Mouse (Mus musculus) embryonic facial prominence, embryonic 12.5 days (tissue): Measurements from ENCODE around the gene Plcg2. TPM values are rescaled to one million over a fixed set of nuclear protein-coding genes. Genes with fewer than 3 reads are reported as not detected.

ENCODE experiments used
- ATAC-seq: fragments of 200-750 bp; cut with Nextera tagmentation; 2 replicates; pipeline ENCODE4 v1.8.0; 2017; ENCODE audit not compliant: insufficient number of reproducible peaks, insufficient read depth, low FRiP score, low TSS enrichment
- H3K27ac ChIP-seq: fragments of 300-500 bp; sonication (generic); 2 replicates; pipeline ENCODE4 v1.5.1; 2016; ENCODE audit warnings: mild to moderate bottlenecking
- H3K27me3 ChIP-seq: fragments of 300-500 bp; sonication (generic); 2 replicates; pipeline ENCODE4 v1.6.1; 2016; ENCODE audit warnings: mild to moderate bottlenecking, moderate library complexity
- H3K36me3 ChIP-seq: fragments of 300-500 bp; sonication (generic); 2 replicates; pipeline ENCODE4 v1.6.1; 2016; ENCODE audit warnings: mild to moderate bottlenecking
- H3K4me1 ChIP-seq: fragments of 300-500 bp; sonication (generic); 2 replicates; pipeline ENCODE4 v1.6.1; 2016
- H3K4me2 ChIP-seq: fragments of 300-500 bp; sonication (generic); replicated peaks from 2 replicates; pipeline ENCODE4 v1.6.1; 2016; ENCODE audit warnings: mild to moderate bottlenecking, moderate library complexity
- H3K4me3 ChIP-seq: fragments of 300-500 bp; sonication (generic); 2 replicates; pipeline ENCODE4 v1.5.1; 2016; ENCODE audit warnings: mild to moderate bottlenecking
- H3K9ac ChIP-seq: fragments of 300-500 bp; sonication (generic); 2 replicates; pipeline ENCODE4 v1.6.1; 2016; ENCODE audit warnings: mild to moderate bottlenecking, moderate library complexity
- H3K9me3 ChIP-seq: fragments of 300-500 bp; sonication (generic); 2 replicates; pipeline ENCODE4 v1.6.1; 2016; ENCODE audit warnings: mild to moderate bottlenecking, moderate library complexity
- WGBS: fragments of 180-500 bp; shearing (Covaris S2); methylation state at CpG from one replicate; pipeline ENCODE4 v1.1.7; 2016; 5-methylcytosine and 5-hydroxymethylcytosine counted together
- polyA plus RNA-seq: library from polyadenylated mRNA; unstranded; fragments of >200 nt; fragmentation: Nextera tagmentation; extraction: Ambion mirVana; gene quantifications from 2 replicates; pipeline ENCODE4 v1.2.1, GENCODE M21; 2016

Gene Plcg2
- polyA plus RNA-seq, 1 experiment from 2014 or later, result 2.8 TPM

DNA sequence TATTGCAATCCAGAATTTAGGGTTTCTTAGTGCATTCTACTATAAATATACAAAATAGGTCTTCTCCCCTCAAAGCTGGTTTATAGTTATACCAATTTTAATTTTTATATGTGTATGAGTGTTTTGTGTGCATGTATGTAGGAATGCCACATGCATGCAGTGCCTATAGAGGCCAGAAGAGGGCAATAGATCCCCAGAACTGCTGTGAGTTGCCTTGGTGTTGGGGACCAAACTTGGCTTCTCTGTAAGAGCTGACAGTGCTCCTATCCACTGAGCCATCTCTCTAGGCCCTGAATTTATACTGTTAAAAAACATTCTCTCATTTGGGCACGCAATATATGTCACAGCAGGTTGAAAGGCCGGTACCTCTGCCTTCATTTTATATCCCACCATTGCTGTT is 147.9 kb downstream of the Plcg2 start:
- Histone ChIP-seq H3K4me2 (no peak overlapping the region), H3K36me3 (no peaks in the 10 kb centered on the region), H3K27ac (no peak overlapping the region), H3K9me3 (no peaks in the 10 kb centered on the region), H3K27me3 (no peaks in the 10 kb centered on the region), H3K4me3 (no peak overlapping the region), H3K4me1 (no peaks in the 10 kb centered on the region), H3K9ac (no peak overlapping the region)
- WGBS, result 43% methylated on average over 2 of the region's 2 CpGs
- no peak for ATAC-seq

DNA sequence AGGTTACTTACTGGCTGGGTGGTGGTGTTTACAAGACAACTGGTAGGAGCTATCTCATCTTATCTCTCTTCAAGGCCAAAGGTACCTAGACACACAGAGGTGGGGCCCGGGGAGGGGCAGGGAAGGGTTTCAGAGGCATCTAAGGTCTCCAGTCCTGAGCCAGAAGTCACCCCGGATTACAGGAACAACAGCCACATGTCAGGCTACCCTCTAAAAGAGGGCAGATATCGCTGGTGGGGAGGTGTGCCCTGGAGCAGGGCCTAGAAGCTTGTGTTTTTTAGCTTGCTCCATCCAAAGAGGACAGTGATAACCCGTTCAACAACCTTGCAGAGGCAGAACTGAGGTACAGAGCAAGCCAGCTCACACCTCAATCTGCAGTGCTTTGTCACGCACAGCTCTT is 148.3 kb downstream of the Plcg2 start:
- 66% methylated on average over 5 of the region's 5 CpGs for whole genome bisulfite sequencing
- Histone ChIP-seq H3K4me2 (no peak overlapping the region), H3K4me3 (no peak overlapping the region), H3K36me3 (no peaks in the 10 kb centered on the region), H3K27ac (no peak overlapping the region), H3K9ac (no peak overlapping the region), H3K4me1 (no peaks in the 10 kb centered on the region), H3K27me3 (no peaks in the 10 kb centered on the region), H3K9me3 (no peaks in the 10 kb centered on the region)
- no peak for ATAC-seq

DNA sequence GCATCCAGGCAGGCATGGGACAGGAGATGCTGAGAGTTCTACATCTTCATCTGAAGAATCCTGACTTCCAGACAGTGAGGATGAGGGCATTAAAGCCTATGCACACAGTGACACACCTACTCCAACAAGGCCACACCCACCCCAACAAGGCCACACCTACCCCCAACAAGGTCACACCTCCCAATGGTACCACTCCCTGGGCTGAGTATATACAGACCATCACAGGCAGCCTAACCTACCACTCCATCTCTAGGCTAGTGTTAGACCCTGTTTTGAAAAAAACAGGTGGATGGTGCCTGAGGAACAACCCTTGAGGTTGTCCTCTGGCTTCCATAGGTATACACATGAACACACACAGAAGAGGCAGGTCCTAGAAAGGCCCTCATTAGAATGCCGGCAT is 154.2 kb downstream of the Plcg2 start:
- Histone ChIP-seq H3K4me3 (no peak overlapping the region), H3K4me2 (no peak overlapping the region), H3K27me3 (no peaks in the 10 kb centered on the region), H3K36me3 (no peaks in the 10 kb centered on the region), H3K9me3 (no peaks in the 10 kb centered on the region), H3K4me1 (no peaks in the 10 kb centered on the region), H3K27ac (no peak overlapping the region), H3K9ac (no peak overlapping the region)
- WGBS, result 95% methylated on average over 1 of the region's 1 CpGs
- ATAC-seq, result no peak

DNA sequence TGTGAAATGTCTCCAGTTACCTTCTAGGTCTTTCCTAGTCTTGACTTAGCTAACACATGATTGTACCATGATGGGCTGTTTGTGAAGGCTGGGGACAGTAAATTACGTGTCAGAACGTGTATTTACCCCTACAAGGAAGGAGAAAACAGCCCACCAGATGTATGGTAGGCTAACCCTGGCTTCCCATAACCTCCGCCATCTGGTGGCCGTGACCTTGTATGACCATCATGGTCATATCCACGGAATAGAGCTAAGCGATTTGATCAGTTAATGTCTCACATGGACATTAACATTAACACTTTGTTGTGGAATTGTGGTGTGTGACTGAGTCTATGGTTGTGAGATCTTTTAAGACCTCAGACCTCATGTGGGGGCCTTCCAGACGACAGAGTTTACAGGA is 160.9 kb downstream of the Plcg2 start:
- no peak overlapping the region for H3K27ac ChIP-seq
- peaks cover 13% of the 10 kb centered on the region for H3K4me1 ChIP-seq
- WGBS, result 72% methylated on average over 7 of the region's 7 CpGs
- no peak for ATAC-seq
- no peak overlapping the region for H3K9ac ChIP-seq
- no peak overlapping the region for H3K4me3 ChIP-seq
- no peaks in the 10 kb centered on the region for H3K9me3 ChIP-seq
- H3K27me3 ChIP-seq, result no peaks in the 10 kb centered on the region
- no peak overlapping the region for H3K4me2 ChIP-seq
- H3K36me3 ChIP-seq, result no peaks in the 10 kb centered on the region

DNA sequence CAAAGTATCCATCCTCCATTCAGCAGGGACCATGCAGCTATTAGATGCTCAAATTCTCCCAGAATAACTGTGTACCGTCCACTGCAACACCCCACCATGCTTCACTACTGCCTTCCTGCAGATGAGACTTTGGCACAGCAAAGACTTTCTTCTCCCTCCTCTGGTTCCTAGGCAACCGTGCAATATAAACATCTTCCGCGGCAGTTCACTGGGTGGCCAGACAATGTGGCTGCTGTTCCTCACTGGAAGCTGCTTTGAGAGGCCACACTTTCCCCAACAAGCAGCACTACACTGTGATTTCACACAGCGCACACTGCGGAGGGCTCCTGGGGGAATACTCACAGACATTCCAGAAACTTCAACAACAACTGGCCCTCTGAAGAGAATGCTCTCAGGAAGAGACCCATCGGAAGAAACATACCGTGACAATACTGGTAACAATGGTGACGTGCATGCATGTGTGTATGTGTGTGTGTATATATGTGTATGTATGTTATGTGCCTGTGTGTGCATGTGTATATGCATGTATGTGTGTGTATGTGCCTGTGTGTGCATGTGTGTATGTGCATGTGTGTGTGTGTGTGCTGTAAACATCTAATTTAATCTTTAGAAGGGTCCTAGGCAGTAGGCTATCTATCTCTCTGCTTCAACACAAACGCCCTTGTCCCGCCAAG is 162.4 kb downstream of the Plcg2 start:
- H3K27ac ChIP-seq, result 0 out of 2 replicates have a peak overlapping the region, but pooled peaks have one; percentile 3
- H3K36me3 ChIP-seq, result no peaks in the 10 kb centered on the region
- H3K9ac ChIP-seq, result no peak overlapping the region
- no peaks in the 10 kb centered on the region for H3K9me3 ChIP-seq
- H3K27me3 ChIP-seq, result no peaks in the 10 kb centered on the region
- H3K4me3 ChIP-seq, result no peak overlapping the region
- 27% methylated on average over 11 of the region's 11 CpGs for WGBS
- peak overlapping the region; percentile 10; the same call in 1 of the 2 replicates for H3K4me2 ChIP-seq
- ATAC-seq, result peak; percentile 75; the same call in 1 of the 2 replicates
- H3K4me1 ChIP-seq, result peaks cover 13% of the 10 kb centered on the region

DNA sequence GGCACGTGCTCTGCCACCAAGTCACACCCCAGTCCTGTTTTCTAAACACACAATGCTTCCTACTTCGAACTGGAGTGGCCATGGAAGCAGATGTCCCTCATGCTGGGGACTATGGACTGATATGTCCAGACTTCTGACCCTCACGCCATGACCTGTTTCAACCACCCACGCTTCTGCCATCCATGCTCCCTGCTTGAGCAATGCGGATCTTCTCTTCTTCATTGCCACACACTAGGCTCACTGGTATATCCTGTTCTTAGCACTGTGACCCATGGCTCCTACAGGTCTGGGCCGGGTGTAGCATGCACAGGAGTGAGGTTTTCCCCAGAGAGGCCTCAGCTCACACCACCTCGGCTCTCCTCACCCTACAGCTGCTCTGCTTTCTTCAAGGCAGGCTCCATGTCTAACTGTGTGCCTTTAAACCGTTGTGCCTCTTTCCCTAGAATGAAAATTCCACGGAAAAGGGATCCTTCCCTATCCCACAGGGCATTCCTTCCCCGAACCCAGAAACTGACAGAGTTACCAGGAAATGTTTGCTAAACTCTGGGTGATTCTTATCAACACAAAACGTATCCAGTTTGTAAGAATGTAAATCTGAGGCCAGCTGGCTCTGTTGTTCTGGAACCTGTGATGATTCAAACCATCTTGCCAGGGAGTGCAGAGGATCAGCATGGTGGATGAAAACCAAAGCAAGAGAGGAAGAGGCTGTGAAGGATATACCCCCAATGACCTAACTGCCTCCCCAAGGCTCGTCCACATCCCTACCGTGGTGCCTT is 169.4 kb downstream of the Plcg2 start:
- no peaks in the 10 kb centered on the region for H3K9me3 ChIP-seq
- WGBS, result 73% methylated on average over 13 of the region's 13 CpGs
- H3K27me3 ChIP-seq, result no peaks in the 10 kb centered on the region
- ATAC-seq, result no peak
- no peaks in the 10 kb centered on the region for H3K36me3 ChIP-seq
- no peak overlapping the region for H3K4me2 ChIP-seq
- H3K4me1 ChIP-seq, result 0 out of 2 replicates have a peak, but pooled peaks cover 8% of the 10 kb centered on the region
- no peak overlapping the region for H3K27ac ChIP-seq
- H3K4me3 ChIP-seq, result no peak overlapping the region
- H3K9ac ChIP-seq, result no peak overlapping the region

DNA sequence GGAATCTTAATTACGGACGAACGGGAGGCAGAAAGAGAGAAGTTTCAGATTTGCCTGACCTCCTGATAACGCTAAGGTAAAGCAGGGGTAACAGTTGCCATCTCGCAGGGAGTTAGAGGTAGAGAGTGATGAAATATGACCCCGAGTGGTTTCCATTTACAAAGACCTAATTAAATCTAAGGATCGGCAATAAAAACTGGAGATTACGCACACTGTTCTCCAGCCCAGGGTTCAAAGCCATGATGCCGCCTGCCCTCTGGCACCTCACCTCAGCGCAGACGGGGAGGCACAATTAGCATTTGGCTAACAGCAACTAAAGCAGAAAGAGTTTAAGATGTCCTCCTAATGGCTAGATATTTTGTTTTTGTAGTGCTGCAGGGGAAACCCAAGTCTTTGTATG is 172.4 kb downstream of the Plcg2 start:
- Histone ChIP-seq H3K27me3 (no peaks in the 10 kb centered on the region), H3K4me1 (0 out of 2 replicates have a peak, but pooled peaks cover 8% of the 10 kb centered on the region), H3K9ac (no peak overlapping the region), H3K4me3 (no peak overlapping the region), H3K4me2 (peak overlapping the region; percentile 29; the same call in 1 of the 2 replicates), H3K36me3 (no peaks in the 10 kb centered on the region), H3K9me3 (no peaks in the 10 kb centered on the region), H3K27ac (no peak overlapping the region)
- WGBS, result 7% methylated on average over 11 of the region's 11 CpGs
- no peak for ATAC-seq

DNA sequence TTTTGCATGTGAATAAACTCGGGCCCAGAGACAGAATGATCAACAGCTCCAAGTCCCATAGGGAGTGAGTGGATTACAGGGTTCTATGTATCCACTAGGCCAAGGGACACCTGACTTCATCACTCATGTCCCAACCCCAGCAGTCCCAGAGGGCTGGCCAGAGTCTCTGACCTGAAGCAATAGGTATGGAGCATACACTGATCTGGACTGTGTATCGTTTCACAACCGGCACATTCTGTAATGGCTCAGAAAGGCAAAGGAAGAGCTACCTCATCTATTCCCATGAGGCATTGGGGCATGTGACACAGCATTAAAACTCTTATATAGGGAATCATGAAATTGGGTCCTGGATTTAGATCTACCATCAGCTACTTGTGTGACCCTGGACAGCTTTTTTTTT is 174.5 kb downstream of the Plcg2 start:
- ATAC-seq, result no peak
- no peak overlapping the region for H3K27ac ChIP-seq
- 89% methylated on average over 3 of the region's 3 CpGs for WGBS
- H3K27me3 ChIP-seq, result no peaks in the 10 kb centered on the region
- H3K9me3 ChIP-seq, result no peaks in the 10 kb centered on the region
- H3K4me2 ChIP-seq, result no peak overlapping the region
- 0 out of 2 replicates have a peak, but pooled peaks cover 8% of the 10 kb centered on the region for H3K4me1 ChIP-seq
- no peak overlapping the region for H3K9ac ChIP-seq
- no peak overlapping the region for H3K4me3 ChIP-seq
- no peaks in the 10 kb centered on the region for H3K36me3 ChIP-seq

DNA sequence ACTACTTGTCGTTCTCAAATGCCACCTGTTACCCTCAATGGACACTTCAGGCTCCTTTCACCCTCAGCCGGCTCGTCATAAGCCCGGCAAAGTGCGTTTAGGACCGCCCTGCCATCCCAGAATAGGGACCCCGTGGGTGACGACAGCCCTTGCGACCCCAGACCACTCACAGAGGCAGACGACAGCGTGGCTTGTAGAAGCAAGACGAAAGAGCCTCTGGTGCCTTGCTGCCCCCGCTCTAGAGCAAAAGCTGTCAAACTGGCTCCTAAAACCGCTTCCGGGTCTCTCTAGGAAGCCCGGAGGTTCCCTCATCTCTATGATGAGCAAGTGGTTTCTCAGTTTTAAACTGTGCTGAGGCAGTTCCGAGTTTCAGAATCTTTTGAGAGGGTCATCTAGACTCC is 175.3 kb downstream of the Plcg2 start, which contains the start of gene Sdr42e1:
Sdr42e1 (minus strand) TSS at position 260 of the 401 bp plus-strand sequence.
- no peak for ATAC-seq

DNA sequence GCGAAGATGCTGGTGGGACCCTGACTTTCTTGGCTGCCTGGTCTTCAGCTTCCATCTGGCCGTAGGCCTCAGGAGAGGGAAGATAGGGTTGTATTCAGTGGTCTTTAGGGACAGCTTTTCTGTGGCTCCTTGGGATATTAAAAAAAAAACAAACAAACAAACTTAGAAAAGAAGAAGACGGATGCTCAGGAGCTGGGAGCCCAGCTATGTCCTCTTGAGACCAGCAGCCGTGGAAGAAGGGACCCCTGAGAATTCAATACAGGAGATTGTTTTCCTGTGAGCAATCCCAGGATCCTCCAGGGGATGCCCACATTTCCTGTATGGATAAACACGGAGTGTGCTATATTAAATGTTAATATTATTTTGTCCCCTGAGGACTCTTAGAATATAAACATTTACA is 177.1 kb downstream of the Plcg2 start:
- H3K27ac ChIP-seq, result no peak overlapping the region
- no peaks in the 10 kb centered on the region for H3K9me3 ChIP-seq
- no peaks in the 10 kb centered on the region for H3K36me3 ChIP-seq
- H3K9ac ChIP-seq, result no peak overlapping the region
- no peaks in the 10 kb centered on the region for H3K27me3 ChIP-seq
- 70% methylated on average over 5 of the region's 5 CpGs for WGBS
- no peak for ATAC-seq
- no peak overlapping the region for H3K4me2 ChIP-seq
- H3K4me1 ChIP-seq, result 0 out of 2 replicates have a peak, but pooled peaks cover 7% of the 10 kb centered on the region
- no peak overlapping the region for H3K4me3 ChIP-seq

More for the DNA sequence above, 175.3 kb downstream of the Plcg2 start, which contains the start of gene Sdr42e1:
- Histone ChIP-seq H3K9me3 (no peaks in the 10 kb centered on the region), H3K27ac (no peak within 1 kb of the TSS), H3K27me3 (no peaks in the 10 kb centered on the region), H3K36me3 (no peaks in the 10 kb centered on the region), H3K9ac (peak within 1 kb of the TSS; percentile 55; the same call in 1 of the 2 replicates), H3K4me3 (peak within 1 kb of the TSS; percentile 42), H3K4me1 (0 out of 2 replicates have a peak, but pooled peaks cover 8% of the 10 kb centered on the region), H3K4me2 (peak within 1 kb of the TSS; percentile 68)
- 17% methylated on average over 17 of the region's 17 CpGs for WGBS

DNA sequence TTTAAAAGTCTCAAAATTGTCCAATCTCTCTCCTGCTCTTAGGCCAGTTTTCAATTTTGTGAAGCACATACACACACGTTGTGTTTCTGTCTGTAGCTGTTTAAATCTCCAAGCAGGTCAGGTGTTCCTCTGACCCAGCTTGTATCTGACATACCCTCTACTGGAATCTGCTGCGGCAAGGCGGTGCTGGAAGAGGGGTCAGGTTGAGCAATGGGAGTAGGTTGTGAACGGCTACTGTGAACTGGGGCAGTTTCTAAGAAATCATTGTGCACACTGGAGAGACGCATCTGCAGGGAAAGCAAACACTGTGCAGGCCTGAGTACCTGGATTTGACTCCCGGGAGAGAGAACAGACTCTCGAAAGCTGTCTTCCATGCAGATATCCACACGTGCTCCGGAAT is 178.4 kb downstream of the Plcg2 start:
- no peak overlapping the region for H3K9ac ChIP-seq
- no peak overlapping the region for H3K4me2 ChIP-seq
- no peaks in the 10 kb centered on the region for H3K9me3 ChIP-seq
- 67% methylated on average over 9 of the region's 9 CpGs for WGBS
- H3K4me1 ChIP-seq, result no peaks in the 10 kb centered on the region
- H3K36me3 ChIP-seq, result no peaks in the 10 kb centered on the region
- ATAC-seq, result no peak
- H3K4me3 ChIP-seq, result no peak overlapping the region
- H3K27ac ChIP-seq, result no peak overlapping the region
- no peaks in the 10 kb centered on the region for H3K27me3 ChIP-seq

DNA sequence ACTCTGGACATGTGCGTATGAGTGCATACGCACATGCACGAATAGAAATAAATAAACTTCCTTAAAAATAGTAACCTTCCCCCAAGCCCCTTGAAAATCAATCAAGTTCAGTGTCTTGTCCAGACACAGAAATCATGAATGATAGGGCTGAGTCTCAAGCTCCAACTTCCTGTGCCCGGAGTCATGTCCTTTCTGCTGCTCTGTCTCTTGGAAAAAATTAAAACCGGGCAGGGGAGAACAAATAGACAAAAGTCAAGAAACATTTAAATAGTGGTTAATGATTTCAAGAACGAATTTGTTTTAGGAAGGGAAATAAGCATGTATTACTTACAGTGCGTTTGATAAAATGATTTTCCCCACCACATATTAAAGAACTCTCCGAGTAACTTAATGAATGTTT is 178.9 kb downstream of the Plcg2 start:
- WGBS, result 69% methylated on average over 8 of the region's 8 CpGs
- H3K4me1 ChIP-seq, result no peaks in the 10 kb centered on the region
- no peaks in the 10 kb centered on the region for H3K27me3 ChIP-seq
- no peak overlapping the region for H3K9ac ChIP-seq
- H3K9me3 ChIP-seq, result no peaks in the 10 kb centered on the region
- no peak overlapping the region for H3K27ac ChIP-seq
- H3K4me3 ChIP-seq, result no peak overlapping the region
- ATAC-seq, result no peak
- no peaks in the 10 kb centered on the region for H3K36me3 ChIP-seq
- H3K4me2 ChIP-seq, result no peak overlapping the region
